Mouse (Mus musculus) intestine, embryonic 14.5 days (tissue): ENCODE data around the gene Phlpp1. TPM values are rescaled to one million over a fixed set of nuclear protein-coding genes. Genes with fewer than 3 reads are reported as not detected.

Experiments
- ATAC-seq: fragments of 200-750 bp; cut with Nextera tagmentation; replicated peaks from 2 replicates; pipeline ENCODE4 v1.8.0; 2017; ENCODE audit warnings: low read depth, moderate number of reproducible peaks, moderate TSS enrichment, moderate library complexity; ENCODE audit not compliant: low FRiP score, low TSS enrichment
- DNase-seq: peaks from one replicate; pipeline ENCODE4 v3.0.0-alpha.2; 2018; ENCODE audit warnings: low spot score
- H3K27ac ChIP-seq: fragments of 300-500 bp; sonication (generic); 2 replicates; pipeline ENCODE4 v1.5.1; 2014; ENCODE audit warnings: low read depth, mild to moderate bottlenecking, control low read depth
- H3K27me3 ChIP-seq: fragments of 300-500 bp; sonication (generic); replicated peaks from 2 replicates; pipeline ENCODE4 v1.6.1; 2014; ENCODE audit warnings: low read length, control low read depth; ENCODE audit not compliant: control insufficient read depth, insufficient read depth
- H3K36me3 ChIP-seq: fragments of 300-500 bp; sonication (generic); 2 replicates; pipeline ENCODE4 v1.6.1; 2014; ENCODE audit warnings: low read length, control low read depth; ENCODE audit not compliant: control insufficient read depth, insufficient read depth
- H3K4me1 ChIP-seq: fragments of 300-500 bp; sonication (generic); replicated peaks from 2 replicates; pipeline ENCODE4 v1.6.1; 2014; ENCODE audit warnings: low read length, control low read depth, mixed read lengths; ENCODE audit not compliant: control insufficient read depth, insufficient read depth
- H3K4me2 ChIP-seq: fragments of 300-500 bp; sonication (generic); 2 replicates; pipeline ENCODE4 v1.6.1; 2014; ENCODE audit warnings: low read length
- H3K4me3 ChIP-seq: fragments of 300-500 bp; sonication (generic); 2 replicates; pipeline ENCODE4 v1.5.1; 2014; ENCODE audit warnings: low read depth, low read length, control low read depth, mixed read lengths
- H3K9ac ChIP-seq: fragments of 300-500 bp; sonication (generic); 2 replicates; pipeline ENCODE4 v1.6.1; 2014; ENCODE audit warnings: mild to moderate bottlenecking, low read length
- H3K9me3 ChIP-seq: fragments of 300-500 bp; sonication (generic); 2 replicates; pipeline ENCODE4 v1.6.1; 2016; ENCODE audit warnings: low read length, control low read depth; ENCODE audit not compliant: control insufficient read depth
- WGBS: fragments of 180-500 bp; shearing (Covaris S2); extraction: QIAGEN DNeasy Blood & Tissue Kit; methylation state at CpG from one replicate; pipeline ENCODE4 v1.1.7; 2014; 5-methylcytosine and 5-hydroxymethylcytosine counted together
- polyA plus RNA-seq: library from polyadenylated mRNA; unstranded; fragments of >200 nt; fragmentation: Nextera tagmentation; extraction: Ambion mirVana; gene quantifications from 2 replicates; pipeline ENCODE4 v1.2.1, GENCODE M21; 2014

Gene Phlpp1
- polyA plus RNA-seq, 1 experiment from 2014 or later, result 6.5 TPM

GRCm38 (mm10) chr1:106257176-106257575, 85.6 kb downstream of the Phlpp1 start:
- no peaks in the 10 kb centered on the region for H3K27me3 ChIP-seq
- H3K9me3 ChIP-seq, result no peaks in the 10 kb centered on the region
- H3K4me2 ChIP-seq, result no peak overlapping the region
- 74% methylated on average over 1 of the region's 1 CpGs for WGBS
- DNase-seq (no peak), ATAC-seq (no peak)
- H3K4me3 ChIP-seq, result no peak overlapping the region
- H3K9ac ChIP-seq, result no peak overlapping the region
- H3K4me1 ChIP-seq, result 0 out of 2 replicates have a peak, but pooled peaks cover 2% of the 10 kb centered on the region
- H3K27ac ChIP-seq, result no peak overlapping the region
- no peaks in the 10 kb centered on the region for H3K36me3 ChIP-seq

GRCm38 (mm10) chr1:106268028-106268799, 96.7 kb downstream of the Phlpp1 start:
- Histone ChIP-seq H3K4me2 (no peak overlapping the region), H3K9ac (no peak overlapping the region), H3K36me3 (no peaks in the 10 kb centered on the region), H3K4me3 (no peak overlapping the region), H3K4me1 (no peaks in the 10 kb centered on the region), H3K27ac (no peak overlapping the region), H3K27me3 (no peaks in the 10 kb centered on the region), H3K9me3 (no peaks in the 10 kb centered on the region)
- DNase-seq (no peak), ATAC-seq (no peak)
- 89% methylated on average over 6 of the region's 6 CpGs for WGBS

- Histone ChIP-seq H3K9ac (no peak overlapping the region), H3K27me3 (no peaks in the 10 kb centered on the region)
These were observed 97.8 kb downstream of the Phlpp1 start for GRCm38 (mm10) chr1:106269337-106269736.

GRCm38 (mm10) chr1:106272916-106273315, 101.4 kb downstream of the Phlpp1 start:
- no peak for DNase-seq
- Histone ChIP-seq H3K4me3 (no peak overlapping the region), H3K4me1 (no peaks in the 10 kb centered on the region; the same call in 1 of the 2 replicates), H3K4me2 (no peak overlapping the region), H3K27me3 (no peaks in the 10 kb centered on the region), H3K9me3 (no peaks in the 10 kb centered on the region), H3K36me3 (no peaks in the 10 kb centered on the region), H3K9ac (no peak overlapping the region), H3K27ac (no peak overlapping the region)
- ATAC-seq, result no peak
- WGBS, result 79% methylated on average over 2 of the region's 2 CpGs

More at GRCm38 (mm10) chr1:106269337-106269736, 97.8 kb downstream of the Phlpp1 start:
- H3K27ac ChIP-seq, result no peak overlapping the region
- H3K9me3 ChIP-seq, result no peaks in the 10 kb centered on the region
- no peak overlapping the region for H3K4me2 ChIP-seq
- H3K36me3 ChIP-seq, result no peaks in the 10 kb centered on the region
- H3K4me3 ChIP-seq, result no peak overlapping the region
- H3K4me1 ChIP-seq, result no peaks in the 10 kb centered on the region
- ATAC-seq (no peak), DNase-seq (no peak)
- WGBS, result 48% methylated on average over 4 of the region's 4 CpGs

- Histone ChIP-seq H3K36me3 (no peaks in the 10 kb centered on the region), H3K27ac (no peak overlapping the region), H3K4me2 (no peak overlapping the region), H3K27me3 (no peaks in the 10 kb centered on the region), H3K4me3 (no peak overlapping the region), H3K9me3 (no peaks in the 10 kb centered on the region), H3K4me1 (no peaks in the 10 kb centered on the region; the same call in 1 of the 2 replicates), H3K9ac (no peak overlapping the region)
- DNase-seq, result no peak
- 79% methylated on average over 6 of the region's 6 CpGs for WGBS
- no peak for ATAC-seq
These were observed 102.2 kb downstream of the Phlpp1 start for GRCm38 (mm10) chr1:106273801-106274200.

- H3K36me3 ChIP-seq, result no peaks in the 10 kb centered on the region
- WGBS, result 60% methylated on average over 10 of the region's 10 CpGs
- H3K4me1 ChIP-seq, result no peaks in the 10 kb centered on the region; the same call in 1 of the 2 replicates
- H3K27me3 ChIP-seq, result no peaks in the 10 kb centered on the region
- H3K27ac ChIP-seq, result no peak overlapping the region
- H3K9ac ChIP-seq, result no peak overlapping the region
- DNase-seq, result no peak
- no peaks in the 10 kb centered on the region for H3K9me3 ChIP-seq
- no peak overlapping the region for H3K4me2 ChIP-seq
- no peak for ATAC-seq
- no peak overlapping the region for H3K4me3 ChIP-seq
These were observed 103.0 kb downstream of the Phlpp1 start for GRCm38 (mm10) chr1:106274561-106275001.

- 93% methylated on average over 4 of the region's 4 CpGs for WGBS
- H3K27ac ChIP-seq, result no peak overlapping the region
- no peak overlapping the region for H3K4me2 ChIP-seq
- no peaks in the 10 kb centered on the region for H3K36me3 ChIP-seq
- no peak overlapping the region for H3K4me3 ChIP-seq
- DNase-seq (no peak), ATAC-seq (no peak)
- H3K4me1 ChIP-seq, result peaks cover under 1% of the 10 kb centered on the region; the same call in 1 of the 2 replicates
- no peaks in the 10 kb centered on the region for H3K27me3 ChIP-seq
- H3K9me3 ChIP-seq, result no peaks in the 10 kb centered on the region
- H3K9ac ChIP-seq, result no peak overlapping the region
These were observed 103.6 kb downstream of the Phlpp1 start for GRCm38 (mm10) chr1:106275142-106275541.

GRCm38 (mm10) chr1:106275731-106276130, 104.2 kb downstream of the Phlpp1 start:
- peaks cover 4% of the 10 kb centered on the region; the same call in 1 of the 2 replicates for H3K4me1 ChIP-seq
- DNase-seq, result no peak
- H3K4me2 ChIP-seq, result no peak overlapping the region
- ATAC-seq, result no peak
- H3K9me3 ChIP-seq, result no peaks in the 10 kb centered on the region
- no peaks in the 10 kb centered on the region for H3K27me3 ChIP-seq
- H3K27ac ChIP-seq, result no peak overlapping the region
- no peak overlapping the region for H3K9ac ChIP-seq
- no peak overlapping the region for H3K4me3 ChIP-seq
- H3K36me3 ChIP-seq, result no peaks in the 10 kb centered on the region
- WGBS, result 78% methylated on average over 7 of the region's 7 CpGs

GRCm38 (mm10) chr1:106276824-106277223, 105.3 kb downstream of the Phlpp1 start:
- Histone ChIP-seq H3K4me3 (no peak overlapping the region), H3K4me1 (peaks cover 4% of the 10 kb centered on the region; the same call in 1 of the 2 replicates), H3K27ac (no peak overlapping the region), H3K4me2 (no peak overlapping the region), H3K27me3 (no peaks in the 10 kb centered on the region), H3K9me3 (no peaks in the 10 kb centered on the region), H3K9ac (no peak overlapping the region), H3K36me3 (no peaks in the 10 kb centered on the region)
- DNase-seq (no peak), ATAC-seq (no peak)
- 78% methylated on average over 1 of the region's 1 CpGs for WGBS
